Mouse (Mus musculus): ENCODE measurements at regions not wholly inside any gene's neighbourhood (a gene's known extent, or its start where the extent isn't known, plus 50 kb on each side); places are given as distances from the start of the nearest gene placed in this dataset.

DNA sequence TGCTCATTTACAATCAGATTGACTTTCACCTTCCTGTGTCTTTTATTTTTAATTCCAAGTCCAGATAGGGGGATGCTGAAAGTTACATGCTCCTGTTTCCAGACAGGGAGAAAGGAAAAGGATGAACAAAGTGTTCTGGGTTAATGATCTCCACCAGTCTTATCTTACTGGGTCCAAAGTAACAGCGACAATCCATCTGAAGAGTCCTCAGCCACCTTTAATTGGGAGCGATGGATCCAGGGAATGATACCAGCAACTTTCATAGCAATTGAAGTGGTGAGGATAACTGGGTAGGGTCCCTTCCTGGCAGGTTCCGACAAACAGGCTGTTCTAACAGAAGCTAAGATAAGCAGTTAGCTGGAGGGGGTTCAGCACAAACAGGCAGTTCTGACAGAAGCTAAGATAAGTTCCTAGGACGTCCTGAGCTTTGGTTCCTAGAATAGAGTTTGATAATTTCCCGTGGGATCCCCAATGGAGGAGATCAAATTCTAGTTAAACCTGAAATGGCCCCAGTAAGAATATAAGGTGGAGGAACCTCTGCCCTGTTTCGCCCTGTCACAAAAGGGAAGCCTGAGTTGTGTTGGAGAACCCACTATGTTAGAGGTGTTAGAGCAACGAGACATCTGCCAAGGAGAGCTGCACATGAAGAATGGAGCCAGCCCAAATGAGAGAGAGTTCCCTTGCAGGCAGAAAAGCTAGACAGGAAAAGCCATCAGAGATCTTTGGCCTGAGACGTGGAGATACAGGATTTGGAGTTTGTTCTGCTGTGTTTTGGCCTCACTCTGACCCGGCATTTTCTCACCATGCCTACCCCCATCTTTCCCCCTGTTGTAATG is 124.8 kb downstream of the 1810010D01Rik start:
- TF ChIP-seq CTCF (IDR thresholded peaks at IDR 0.05; ENCODE audit: low read depth, low read length): no peak
- no peak for TF ChIP-seq POLR2A (IDR thresholded peaks at IDR 0.05; ENCODE audit: extremely low read depth, insufficient read depth, low read length)

Data from liver, adult 2 months (tissue).